Mouse (Mus musculus): ENCODE data around the gene Mis18bp1. TPM values are rescaled to one million over a fixed set of nuclear protein-coding genes. Genes with fewer than 3 reads are reported as not detected.

The Mis18bp1 gene
- 4.8 and 5.7 TPM in 2 replicates for polyA plus RNA-seq (2012; rRNA removed)

DNA sequence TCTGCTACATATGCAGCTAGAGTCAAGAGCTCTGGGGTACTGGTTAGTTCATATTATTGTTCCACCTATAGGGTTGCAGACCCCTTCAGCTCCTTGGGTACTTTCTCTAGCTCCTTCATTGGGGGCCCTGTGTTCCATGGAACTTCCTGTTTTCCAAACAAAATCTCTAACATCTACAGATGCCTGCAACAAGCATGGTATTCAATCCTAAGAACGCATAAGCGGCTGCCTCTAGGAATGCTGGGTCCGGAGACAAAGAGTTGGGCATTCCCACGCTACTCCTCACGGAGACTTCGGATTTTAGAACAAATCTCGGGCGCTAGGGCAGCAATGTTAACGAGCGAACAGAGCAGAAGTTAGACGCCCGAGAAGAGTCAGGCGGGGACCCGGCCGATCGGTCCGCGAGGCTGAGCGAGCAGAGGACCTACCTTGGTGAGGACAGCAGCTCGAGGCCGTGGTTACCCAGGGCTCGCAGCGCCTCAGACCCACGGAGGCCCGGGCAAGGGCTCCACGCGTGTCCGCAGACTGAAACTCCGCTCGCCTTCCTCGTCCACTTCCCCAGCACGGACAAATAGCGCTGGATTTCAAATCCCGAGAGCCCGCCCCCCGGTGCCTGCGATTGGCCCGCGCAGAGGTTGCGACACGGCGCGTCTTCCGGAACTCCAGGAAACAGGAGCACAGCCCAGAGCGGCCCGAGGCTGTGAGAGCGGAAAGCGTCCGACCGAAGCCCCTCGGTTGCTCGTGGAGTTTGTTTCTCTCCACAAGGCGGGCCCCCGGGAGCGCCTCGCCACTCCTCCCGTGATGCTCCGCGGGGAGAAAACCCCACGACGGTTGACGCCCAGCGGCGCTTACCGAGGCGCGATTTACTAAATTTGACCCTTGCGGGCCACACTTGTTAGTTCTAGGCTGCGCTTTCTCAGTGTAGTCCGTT lies at the start of gene Mis18bp1:
Gene Mis18bp1, minus strand, starts transcription at position 584 of the 931 bp plus-strand sequence.

Other genes with a start within 250 kb of the Mis18bp1 start
- 12.2 and 13.5 TPM in 2 replicates for gene Klhl28, start 207.1 kb downstream of the Mis18bp1 start, polyA plus RNA-seq (2012; rRNA removed)
- 14.5 and 16.4 TPM in 2 replicates for gene Togaram1, start 206.8 kb downstream of the Mis18bp1 start, polyA plus RNA-seq (2012; rRNA removed)
- 52.1 and 55.0 TPM in 2 replicates for gene Prpf39, start 136.3 kb downstream of the Mis18bp1 start, polyA plus RNA-seq (2012; rRNA removed)
- gene Fkbp3, start 98.6 kb downstream of the Mis18bp1 start, polyA plus RNA-seq (2012; rRNA removed) = 360 and 410 TPM in 2 replicates
- 7.4 and 7.6 TPM in 2 replicates for gene Fancm, start 97.0 kb downstream of the Mis18bp1 start, polyA plus RNA-seq (2012; rRNA removed)
- gene Wdr20rt, start 52.9 kb upstream of the Mis18bp1 start, polyA plus RNA-seq (2012; rRNA removed) = not detected in 2 replicates

Measured in central nervous system, embryonic 18 days (tissue).